Mouse (Mus musculus) induced T-regulatory cell, adult 2 months (primary cell): Measurements from ENCODE around the gene Nfs1.
"Not testable (repeated sequence)": the region's sequence is repeated elsewhere in the genome, so short reads cannot be mapped to it uniquely, and the experiment has no call there.

Source experiments
- DNase-seq: peaks from one replicate; pipeline ENCODE4 v3.0.0-alpha.2; 2012; ENCODE audit warnings: low read depth

Nfs1 gene

GRCm38 (mm10) chr2:156145486-156146130 lies 1.6 kb upstream of the Nfs1 start:
- DNase-seq: no peak

- no peak for DNase-seq
Observed at GRCm38 (mm10) chr2:156143367-156143766, 619 bp downstream of the Nfs1 start.

- no peak for DNase-seq
Observed at GRCm38 (mm10) chr2:156142820-156143219, 1.2 kb downstream of the Nfs1 start.

GRCm38 (mm10) chr2:156135695-156136094 lies 8.3 kb downstream of the Nfs1 start:
- peak; percentile 43 for DNase-seq

GRCm38 (mm10) chr2:156134161-156134560 lies 9.8 kb downstream of the Nfs1 start:
- DNase-seq: no peak

GRCm38 (mm10) chr2:156126992-156127391 lies 17.0 kb downstream of the Nfs1 start, which contains the start of gene Gm28036:
Gene Gm28036, minus strand, starts transcription at chr2:156127092.
- DNase-seq: no peak

- DNase-seq: no peak
Observed at GRCm38 (mm10) chr2:156123731-156124130, 20.3 kb downstream of the Nfs1 start.

GRCm38 (mm10) chr2:156119566-156119965 lies 24.4 kb downstream of the Nfs1 start:
- DNase-seq: no peak

- not testable (repeated sequence) for DNase-seq
Observed at GRCm38 (mm10) chr2:156112080-156112423, 31.9 kb downstream of the Nfs1 start.

GRCm38 (mm10) chr2:156111358-156112079 lies 32.5 kb downstream of the Nfs1 start, which contains the start of the genes Cpne1 and Rbm12:
Gene Cpne1, minus strand, starts transcription at chr2:156111965.
Gene Rbm12, minus strand, starts transcription at chr2:156111978.
- peak; percentile 97 for DNase-seq

- DNase-seq: peak; percentile 62
Observed at GRCm38 (mm10) chr2:156110627-156111357, 33.2 kb downstream of the Nfs1 start.

- DNase-seq: no peak
Observed at GRCm38 (mm10) chr2:156091926-156092325, 52.1 kb downstream of the Nfs1 start.

GRCm38 (mm10) chr2:156089799-156090198 lies 54.2 kb downstream of the Nfs1 start:
- DNase-seq: no peak

- DNase-seq: no peak
Observed at GRCm38 (mm10) chr2:156087391-156088110, 56.4 kb downstream of the Nfs1 start.

- DNase-seq: no peak
Observed at GRCm38 (mm10) chr2:156084541-156084940, 59.4 kb downstream of the Nfs1 start.

- no peak for DNase-seq
Observed at GRCm38 (mm10) chr2:156080391-156080790, 63.6 kb downstream of the Nfs1 start.

- no peak for DNase-seq
Observed at GRCm38 (mm10) chr2:156079674-156080073, 64.3 kb downstream of the Nfs1 start.

GRCm38 (mm10) chr2:156079183-156079560 lies 64.8 kb downstream of the Nfs1 start:
- DNase-seq: no peak

GRCm38 (mm10) chr2:156078421-156079182 lies 65.4 kb downstream of the Nfs1 start:
- no peak for DNase-seq

GRCm38 (mm10) chr2:156077461-156077860 lies 66.5 kb downstream of the Nfs1 start:
- DNase-seq: no peak

GRCm38 (mm10) chr2:156073725-156074124 lies 70.3 kb downstream of the Nfs1 start:
- no peak for DNase-seq
